Comparison of ENCODE assay signal across 10 mouse cellular contexts in the genomic region with DNA sequence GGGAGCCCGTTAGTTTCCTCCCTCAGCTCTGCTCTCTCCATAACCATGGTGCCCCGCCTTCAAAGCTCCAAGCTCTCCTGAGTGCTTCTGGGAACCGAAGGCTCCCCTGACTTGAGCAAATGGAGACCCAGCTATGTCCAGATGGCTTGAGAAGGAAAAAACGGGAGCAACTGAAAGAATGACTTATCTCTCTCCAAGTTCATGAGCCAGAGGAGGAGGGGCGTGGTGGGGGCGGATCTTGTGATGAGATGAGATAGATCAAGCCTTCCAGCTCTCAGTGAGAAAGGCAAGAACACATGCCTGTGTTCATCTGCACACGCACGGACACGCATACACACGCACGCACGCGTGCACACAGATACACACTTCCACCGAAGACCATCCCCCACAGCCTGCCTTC. TPM values are rescaled to one million over a fixed set of nuclear protein-coding genes. Genes with fewer than 3 reads are reported as not detected.
DNase-seq lines count a peak whose midpoint lies in the region; ATAC-seq and TF ChIP-seq lines count a peak whose summit lies in the region.
"Had no signal": no experiment of that assay in that cellular context is flagged by ENCODE, and none has a peak within 500 bp of the region (broad histone marks: within the 10 kb centered on the region; RNA-seq: fewer than 3 reads in every experiment).

No protein-coding gene starts in this region.

- peak; percentile 20 for DNase-seq in adrenal gland, postnatal 25 days
- DNase-seq in adrenal gland, adult 18-20 months (ENCODE audit: low spot score in 2 of 2), result no peak
- peak; percentile 57 to 67 for DNase-seq in kidney, postnatal 4 days
- DNase-seq in kidney, adult 9 months, result no peak
- DNase-seq in spleen, postnatal 4 days (ENCODE audit: low spot score in 2 of 2), result no peak
- no peak for DNase-seq in ovary, postnatal 36 days (ENCODE audit: low spot score)

- H3K9ac ChIP-seq in ES-Bruce4 (ENCODE audit: low read depth, poor library complexity, severe bottlenecking), result no peak overlapping the region
- H3K9ac ChIP-seq in embryonic facial prominence, embryonic 15.5 days, result no peak overlapping the region
- H3K9ac ChIP-seq: hindbrain, embryonic 14.5 days had no signal

- ATAC-seq in embryonic facial prominence, embryonic 15.5 days (ENCODE audit: insufficient number of reproducible peaks, low FRiP score, low TSS enrichment, low read depth), result no peak

- no peak for TF ChIP-seq POLR2A in ES-Bruce4 (IDR thresholded peaks at IDR 0.05; ENCODE audit: insufficient read depth, low read length)

- WGBS in embryonic facial prominence, embryonic 15.5 days, result 69% methylated on average over 14 of the region's 14 CpGs

- peak overlapping the region; percentile 0 for H3K4me3 ChIP-seq in ES-Bruce4 (ENCODE audit: low read depth, low read length)
- no peak overlapping the region for H3K4me3 ChIP-seq in embryonic facial prominence, embryonic 15.5 days (replicated peaks)

- H3K27ac ChIP-seq in ES-Bruce4 (ENCODE audit: insufficient read depth, low read length), result no peak overlapping the region
- H3K27ac ChIP-seq in embryonic facial prominence, embryonic 15.5 days (replicated peaks), result no peak overlapping the region
- H3K27ac ChIP-seq: hindbrain, embryonic 14.5 days had no signal

- TF ChIP-seq EP300 in ES-Bruce4 (IDR thresholded peaks at IDR 0.05; ENCODE audit: insufficient read depth, low read depth, low read length), result no peak

- TF ChIP-seq CTCF in ES-Bruce4 (IDR thresholded peaks at IDR 0.05; ENCODE audit: low read depth, low read length), result no peak

- H3K9me3 ChIP-seq in ES-Bruce4 (replicated peaks; ENCODE audit: control insufficient read depth, insufficient read depth, low read length, poor library complexity, severe bottlenecking), result no peaks in the 10 kb centered on the region
- H3K9me3 ChIP-seq in embryonic facial prominence, embryonic 15.5 days (replicated peaks), result no peaks in the 10 kb centered on the region

- H3K36me3 ChIP-seq in ES-Bruce4 (ENCODE audit: control insufficient read depth, insufficient read depth, low read length, poor library complexity, severe bottlenecking), result no peaks in the 10 kb centered on the region
- no peaks in the 10 kb centered on the region for H3K36me3 ChIP-seq in embryonic facial prominence, embryonic 15.5 days

- no peaks in the 10 kb centered on the region for H3K27me3 ChIP-seq in ES-Bruce4 (ENCODE audit: control insufficient read depth, insufficient read depth, low read length, poor library complexity, severe bottlenecking)
- no peaks in the 10 kb centered on the region for H3K27me3 ChIP-seq in embryonic facial prominence, embryonic 15.5 days

- H3K4me1 ChIP-seq in ES-Bruce4 (ENCODE audit: control insufficient read depth, insufficient read depth, low read length), result peaks cover 2% of the 10 kb centered on the region
- peaks cover 24% of the 10 kb centered on the region for H3K4me1 ChIP-seq in embryonic facial prominence, embryonic 15.5 days

- H3K4me2 ChIP-seq in embryonic facial prominence, embryonic 15.5 days (replicated peaks), result 0 out of 2 replicates have a peak overlapping the region, but pooled peaks have one; percentile 22
- H3K4me2 ChIP-seq: hindbrain, embryonic 14.5 days had no signal

RNA-seq across cellular contexts. Expression of gene Meltf, which starts 4.7 kb away (rescaled TPM):
- total RNA-seq in adrenal gland, postnatal 25 days (2021), result not detected in 2 replicates
- total RNA-seq in adrenal gland, adult 18-20 months (2021), result not detected
- not detected in 2 replicates for polyA plus RNA-seq in ES-Bruce4 (2011; ENCODE audit: insufficient read depth, insufficient read length, low read depth, missing spikeins)
- 3.5 and 5.2 TPM in 2 replicates for polyA plus RNA-seq in embryonic facial prominence, embryonic 15.5 days (2015; fragmentation: Nextera tagmentation; extraction: Ambion mirVana)
- total RNA-seq: gastrocnemius, adult 8-10 months had no signal

RNA-seq across cellular contexts. Expression of gene Pigz, which starts 50.3 kb away (rescaled TPM):
- not detected in 2 replicates for total RNA-seq in adrenal gland, postnatal 25 days (2021)
- under 1 TPM; 0.36 to 0.77 TPM for total RNA-seq in adrenal gland, adult 18-20 months (2021)
- polyA plus RNA-seq in ES-Bruce4 (2011; ENCODE audit: insufficient read depth, insufficient read length, low read depth, missing spikeins), result not detected in 2 replicates
- 0.70 and 1.4 TPM in 2 replicates for polyA plus RNA-seq in embryonic facial prominence, embryonic 15.5 days (2015; fragmentation: Nextera tagmentation; extraction: Ambion mirVana)

Comparison
In these comparisons a context has a peak if more than half of its experiments do, and no peak if none do; other contexts are left out.
1. DNase-seq: peak in adrenal gland, postnatal 25 days (single experiment) and kidney, postnatal 4 days (2 of 2); none in adrenal gland, adult 18-20 months (0 of 2), kidney, adult 9 months (single experiment), spleen, postnatal 4 days (0 of 2) and ovary, postnatal 36 days (single experiment).